Mouse (Mus musculus): ENCODE data around the gene Gm38431.
A peak's percentile ranks its signal among the peaks of the same experiment; 100 is the strongest.
"Not testable (repeated sequence)": the region's sequence is repeated elsewhere in the genome, so short reads cannot be mapped to it uniquely, and the experiment has no call there.

Gm38431 gene

GRCm38 (mm10) chr9:21105760-21106564, 14.2 kb upstream of the Gm38431 start:
- no peak for DNase-seq (ENCODE audit: low spot score in 2 of 2)

GRCm38 (mm10) chr9:21104814-21105213, 13.0 kb upstream of the Gm38431 start:
- no peak for DNase-seq (ENCODE audit: low spot score in 2 of 2)

- no peak for DNase-seq (ENCODE audit: low spot score in 2 of 2)
These were observed 10.3 kb upstream of the Gm38431 start for GRCm38 (mm10) chr9:21102076-21102475.

GRCm38 (mm10) chr9:21100447-21101161, 8.8 kb upstream of the Gm38431 start:
- no peak for DNase-seq (ENCODE audit: low spot score in 2 of 2)

GRCm38 (mm10) chr9:21097793-21098192, 6.0 kb upstream of the Gm38431 start:
- DNase-seq (ENCODE audit: low spot score in 2 of 2) = peak; percentile 71 to 77

- DNase-seq (ENCODE audit: low spot score in 2 of 2) = no peak
These were observed 4.2 kb upstream of the Gm38431 start for GRCm38 (mm10) chr9:21095958-21096357.

GRCm38 (mm10) chr9:21093423-21093822, 1.6 kb upstream of the Gm38431 start:
- DNase-seq (ENCODE audit: low spot score in 2 of 2) = no peak

GRCm38 (mm10) chr9:21090972-21091706, 658 bp downstream of the Gm38431 start:
- no peak for DNase-seq (ENCODE audit: low spot score in 2 of 2)

- no peak for DNase-seq (ENCODE audit: low spot score in 2 of 2)
These were observed 1.3 kb downstream of the Gm38431 start for GRCm38 (mm10) chr9:21090537-21090936.

- no peak for DNase-seq (ENCODE audit: low spot score in 2 of 2)
These were observed 8.5 kb downstream of the Gm38431 start for GRCm38 (mm10) chr9:21083324-21083723.

GRCm38 (mm10) chr9:21081127-21081526, 10.7 kb downstream of the Gm38431 start:
- DNase-seq (ENCODE audit: low spot score in 2 of 2) = no peak

- DNase-seq (ENCODE audit: low spot score in 2 of 2) = no peak
These were observed 16.2 kb downstream of the Gm38431 start for GRCm38 (mm10) chr9:21075625-21076024.

- DNase-seq (ENCODE audit: low spot score in 2 of 2) = no peak
These were observed 17.6 kb downstream of the Gm38431 start for GRCm38 (mm10) chr9:21074173-21074572.

- DNase-seq (ENCODE audit: low spot score in 2 of 2) = peak; percentile 92
These were observed 18.6 kb downstream of the Gm38431 start, which contains the start of the genes Gm49373 and Fdx1l for GRCm38 (mm10) chr9:21073044-21073840. Gene Gm49373 (minus strand): TSS chr9:21073096. Gene Fdx1l (minus strand): TSS chr9:21073614.

- no peak for DNase-seq (ENCODE audit: low spot score in 2 of 2)
These were observed 19.2 kb downstream of the Gm38431 start for GRCm38 (mm10) chr9:21072641-21073040.

- DNase-seq (ENCODE audit: low spot score in 2 of 2) = no peak
These were observed 24.7 kb downstream of the Gm38431 start, which contains the start of gene Zglp1 for GRCm38 (mm10) chr9:21067006-21067684. Gene Zglp1 (minus strand): TSS chr9:21067093.

- peak; percentile 76 to 82 for DNase-seq (ENCODE audit: low spot score in 2 of 2)
These were observed 28.9 kb downstream of the Gm38431 start for GRCm38 (mm10) chr9:21062928-21063327.

GRCm38 (mm10) chr9:21051578-21051977, 40.2 kb downstream of the Gm38431 start:
- no peak for DNase-seq (ENCODE audit: low spot score in 2 of 2)

- DNase-seq (ENCODE audit: low spot score in 2 of 2) = no peak
These were observed 46.6 kb downstream of the Gm38431 start for GRCm38 (mm10) chr9:21045235-21045634.

- DNase-seq (ENCODE audit: low spot score in 2 of 2) = not testable (repeated sequence)
These were observed 47.0 kb downstream of the Gm38431 start for GRCm38 (mm10) chr9:21044785-21045184.

- no peak for DNase-seq (ENCODE audit: low spot score in 2 of 2)
These were observed 48.2 kb downstream of the Gm38431 start for GRCm38 (mm10) chr9:21043563-21043962.

Measured in right cerebral cortex, postnatal 36 days (tissue).